Mouse (Mus musculus) intestine, embryonic 14.5 days (tissue): ENCODE results near the gene Plekha7. TPM values are rescaled to one million over a fixed set of nuclear protein-coding genes. Genes with fewer than 3 reads are reported as not detected.

ENCODE experiments used
- ATAC-seq: fragments of 200-750 bp; cut with Nextera tagmentation; replicated peaks from 2 replicates; pipeline ENCODE4 v1.8.0; 2017; ENCODE audit warnings: low read depth, moderate number of reproducible peaks, moderate TSS enrichment, moderate library complexity; ENCODE audit not compliant: low FRiP score, low TSS enrichment
- DNase-seq: peaks from one replicate; pipeline ENCODE4 v3.0.0-alpha.2; 2018; ENCODE audit warnings: low spot score
- H3K27ac ChIP-seq: fragments of 300-500 bp; sonication (generic); 2 replicates; pipeline ENCODE4 v1.5.1; 2014; ENCODE audit warnings: low read depth, mild to moderate bottlenecking, control low read depth
- H3K27me3 ChIP-seq: fragments of 300-500 bp; sonication (generic); replicated peaks from 2 replicates; pipeline ENCODE4 v1.6.1; 2014; ENCODE audit warnings: low read length, control low read depth; ENCODE audit not compliant: control insufficient read depth, insufficient read depth
- H3K36me3 ChIP-seq: fragments of 300-500 bp; sonication (generic); 2 replicates; pipeline ENCODE4 v1.6.1; 2014; ENCODE audit warnings: low read length, control low read depth; ENCODE audit not compliant: control insufficient read depth, insufficient read depth
- H3K4me1 ChIP-seq: fragments of 300-500 bp; sonication (generic); replicated peaks from 2 replicates; pipeline ENCODE4 v1.6.1; 2014; ENCODE audit warnings: low read length, control low read depth, mixed read lengths; ENCODE audit not compliant: control insufficient read depth, insufficient read depth
- H3K4me2 ChIP-seq: fragments of 300-500 bp; sonication (generic); 2 replicates; pipeline ENCODE4 v1.6.1; 2014; ENCODE audit warnings: low read length
- H3K4me3 ChIP-seq: fragments of 300-500 bp; sonication (generic); 2 replicates; pipeline ENCODE4 v1.5.1; 2014; ENCODE audit warnings: low read depth, low read length, control low read depth, mixed read lengths
- H3K9ac ChIP-seq: fragments of 300-500 bp; sonication (generic); 2 replicates; pipeline ENCODE4 v1.6.1; 2014; ENCODE audit warnings: mild to moderate bottlenecking, low read length
- H3K9me3 ChIP-seq: fragments of 300-500 bp; sonication (generic); 2 replicates; pipeline ENCODE4 v1.6.1; 2016; ENCODE audit warnings: low read length, control low read depth; ENCODE audit not compliant: control insufficient read depth
- WGBS: fragments of 180-500 bp; shearing (Covaris S2); extraction: QIAGEN DNeasy Blood & Tissue Kit; methylation state at CpG from one replicate; pipeline ENCODE4 v1.1.7; 2014; 5-methylcytosine and 5-hydroxymethylcytosine counted together
- polyA plus RNA-seq: library from polyadenylated mRNA; unstranded; fragments of >200 nt; fragmentation: Nextera tagmentation; extraction: Ambion mirVana; gene quantifications from 2 replicates; pipeline ENCODE4 v1.2.1, GENCODE M21; 2014

Gene Plekha7
- polyA plus RNA-seq, 1 experiment from 2014 or later, result 10.7 TPM

GRCm38 (mm10) chr7:116147114-116147513 lies 161.1 kb downstream of the Plekha7 start:
- Histone ChIP-seq H3K36me3 (no peaks in the 10 kb centered on the region; the same call in 1 of the 2 replicates), H3K27ac (no peak overlapping the region), H3K9ac (no peak overlapping the region), H3K4me1 (no peaks in the 10 kb centered on the region), H3K4me2 (no peak overlapping the region), H3K4me3 (no peak overlapping the region), H3K9me3 (no peaks in the 10 kb centered on the region), H3K27me3 (no peaks in the 10 kb centered on the region)
- ATAC-seq (no peak), DNase-seq (no peak)
- 88% methylated on average over 2 of the region's 2 CpGs for WGBS

GRCm38 (mm10) chr7:116145030-116145429 lies 163.1 kb downstream of the Plekha7 start:
- H3K9ac ChIP-seq, result no peak overlapping the region
- no peak overlapping the region for H3K4me3 ChIP-seq
- H3K4me2 ChIP-seq, result no peak overlapping the region
- DNase-seq (no peak), ATAC-seq (no peak)
- H3K27me3 ChIP-seq, result no peaks in the 10 kb centered on the region
- H3K27ac ChIP-seq, result no peak overlapping the region
- H3K36me3 ChIP-seq, result no peaks in the 10 kb centered on the region; the same call in 1 of the 2 replicates
- no peaks in the 10 kb centered on the region for H3K4me1 ChIP-seq
- 76% methylated on average over 6 of the region's 6 CpGs for WGBS
- no peaks in the 10 kb centered on the region for H3K9me3 ChIP-seq

- Histone ChIP-seq H3K4me1 (no peaks in the 10 kb centered on the region), H3K4me3 (no peak overlapping the region), H3K9ac (no peak overlapping the region), H3K27me3 (no peaks in the 10 kb centered on the region), H3K27ac (no peak overlapping the region), H3K36me3 (no peaks in the 10 kb centered on the region), H3K4me2 (no peak overlapping the region), H3K9me3 (no peaks in the 10 kb centered on the region)
- no peak for DNase-seq
- ATAC-seq, result no peak
- 71% methylated on average over 3 of the region's 3 CpGs for WGBS
These were observed 170.5 kb downstream of the Plekha7 start for GRCm38 (mm10) chr7:116137671-116138070.

- ATAC-seq (no peak), DNase-seq (no peak)
- WGBS, result 82% methylated on average over 12 of the region's 12 CpGs
- Histone ChIP-seq H3K4me3 (no peak overlapping the region), H3K9ac (no peak overlapping the region), H3K4me1 (no peaks in the 10 kb centered on the region), H3K4me2 (no peak overlapping the region), H3K9me3 (no peaks in the 10 kb centered on the region), H3K27me3 (no peaks in the 10 kb centered on the region), H3K36me3 (no peaks in the 10 kb centered on the region), H3K27ac (no peak overlapping the region)
These were observed 171.0 kb downstream of the Plekha7 start for GRCm38 (mm10) chr7:116137149-116137548.

- Histone ChIP-seq H3K4me2 (no peak overlapping the region), H3K9ac (no peak overlapping the region), H3K4me3 (no peak overlapping the region), H3K9me3 (no peaks in the 10 kb centered on the region), H3K36me3 (no peaks in the 10 kb centered on the region), H3K27ac (no peak overlapping the region), H3K27me3 (no peaks in the 10 kb centered on the region), H3K4me1 (no peaks in the 10 kb centered on the region)
- ATAC-seq (no peak), DNase-seq (no peak)
- WGBS, result 81% methylated on average over 31 of the region's 31 CpGs
These were observed 173.5 kb downstream of the Plekha7 start for GRCm38 (mm10) chr7:116134413-116135292.

- H3K9ac ChIP-seq, result no peak overlapping the region
- no peaks in the 10 kb centered on the region for H3K36me3 ChIP-seq
- H3K27ac ChIP-seq, result no peak overlapping the region
- H3K9me3 ChIP-seq, result no peaks in the 10 kb centered on the region
- H3K4me2 ChIP-seq, result no peak overlapping the region
- no peaks in the 10 kb centered on the region for H3K4me1 ChIP-seq
- ATAC-seq (0 out of 2 replicates have a peak, but pooled peaks have one; percentile 29), DNase-seq (peak; percentile 88)
- H3K4me3 ChIP-seq, result no peak overlapping the region
- no peaks in the 10 kb centered on the region for H3K27me3 ChIP-seq
- 3% methylated on average over 5 of the region's 5 CpGs for WGBS
These were observed 176.1 kb downstream of the Plekha7 start for GRCm38 (mm10) chr7:116132078-116132477.

- Histone ChIP-seq H3K36me3 (no peaks in the 10 kb centered on the region), H3K27me3 (no peaks in the 10 kb centered on the region), H3K4me3 (no peak overlapping the region), H3K27ac (no peak overlapping the region), H3K4me1 (no peaks in the 10 kb centered on the region), H3K4me2 (no peak overlapping the region), H3K9me3 (no peaks in the 10 kb centered on the region), H3K9ac (no peak overlapping the region)
- DNase-seq (no peak), ATAC-seq (no peak)
- 19% methylated on average over 4 of the region's 4 CpGs for WGBS
These were observed 176.8 kb downstream of the Plekha7 start for GRCm38 (mm10) chr7:116131390-116131789.

GRCm38 (mm10) chr7:116129374-116129773 lies 178.8 kb downstream of the Plekha7 start:
- H3K27ac ChIP-seq, result no peak overlapping the region
- H3K4me3 ChIP-seq, result no peak overlapping the region
- H3K27me3 ChIP-seq, result no peaks in the 10 kb centered on the region
- no peaks in the 10 kb centered on the region for H3K36me3 ChIP-seq
- no peaks in the 10 kb centered on the region for H3K4me1 ChIP-seq
- H3K9me3 ChIP-seq, result no peaks in the 10 kb centered on the region
- WGBS, result 89% methylated on average over 10 of the region's 10 CpGs
- H3K4me2 ChIP-seq, result no peak overlapping the region
- H3K9ac ChIP-seq, result no peak overlapping the region
- ATAC-seq (no peak), DNase-seq (no peak)

- no peaks in the 10 kb centered on the region for H3K4me1 ChIP-seq
- ATAC-seq, result no peak
- WGBS, result 92% methylated on average over 8 of the region's 8 CpGs
- H3K4me3 ChIP-seq, result no peak overlapping the region
- H3K4me2 ChIP-seq, result no peak overlapping the region
- no peaks in the 10 kb centered on the region for H3K36me3 ChIP-seq
- H3K9me3 ChIP-seq, result no peaks in the 10 kb centered on the region
- no peak overlapping the region for H3K27ac ChIP-seq
- DNase-seq, result no peak
- H3K27me3 ChIP-seq, result no peaks in the 10 kb centered on the region
- no peak overlapping the region for H3K9ac ChIP-seq
These were observed 179.9 kb downstream of the Plekha7 start for GRCm38 (mm10) chr7:116128286-116128685.
